Mouse (Mus musculus) adrenal gland, adult 8-10 months (tissue): ENCODE measurements around the gene Fam117a. TPM values are rescaled to one million over a fixed set of nuclear protein-coding genes. Genes with fewer than 3 reads are reported as not detected.

Experiments
- DNase-seq: peaks from one replicate; pipeline ENCODE4 v3.0.0; 2022
- total RNA-seq, 4 experiments: library from RNA; stranded (reverse); gene quantifications; 2 replicates each; pipeline ENCODE4 v1.2.4; 2022

The Fam117a gene
- total RNA-seq, 4 experiments from 2014 or later, result 14.7 to 21.4 (median 18.0) TPM

DNA sequence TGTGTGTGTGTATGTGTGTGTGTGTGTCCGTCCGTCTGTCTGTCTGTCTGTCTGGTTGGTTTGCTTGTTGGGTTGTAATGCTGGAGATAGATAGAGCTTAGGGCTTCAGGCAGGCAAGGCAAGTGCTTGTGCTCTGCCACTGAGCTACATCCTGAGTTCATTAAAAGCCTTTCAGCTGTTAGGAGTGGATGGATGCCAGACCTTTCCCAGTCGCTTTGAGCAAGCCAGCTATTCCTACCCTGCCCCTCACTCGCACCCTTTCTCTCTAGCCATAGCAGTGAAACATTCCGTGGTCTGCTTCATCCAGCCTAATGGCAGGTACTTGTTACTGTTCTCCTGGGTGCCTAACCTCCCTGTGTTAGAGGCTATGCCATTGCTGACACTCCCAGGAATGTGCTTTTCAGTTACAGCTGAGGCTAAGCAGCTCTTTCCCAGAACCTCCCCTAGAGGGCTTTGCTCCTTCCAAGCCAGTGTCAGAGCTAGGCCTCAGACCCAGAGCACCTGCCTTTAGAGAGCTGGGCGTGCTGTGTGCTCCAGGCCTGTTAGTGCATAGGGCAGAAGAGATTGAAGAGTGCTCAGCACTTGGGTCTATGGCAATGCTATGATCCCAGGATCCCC is 29.6 kb downstream of the Fam117a start:
- DNase-seq, result no peak

DNA sequence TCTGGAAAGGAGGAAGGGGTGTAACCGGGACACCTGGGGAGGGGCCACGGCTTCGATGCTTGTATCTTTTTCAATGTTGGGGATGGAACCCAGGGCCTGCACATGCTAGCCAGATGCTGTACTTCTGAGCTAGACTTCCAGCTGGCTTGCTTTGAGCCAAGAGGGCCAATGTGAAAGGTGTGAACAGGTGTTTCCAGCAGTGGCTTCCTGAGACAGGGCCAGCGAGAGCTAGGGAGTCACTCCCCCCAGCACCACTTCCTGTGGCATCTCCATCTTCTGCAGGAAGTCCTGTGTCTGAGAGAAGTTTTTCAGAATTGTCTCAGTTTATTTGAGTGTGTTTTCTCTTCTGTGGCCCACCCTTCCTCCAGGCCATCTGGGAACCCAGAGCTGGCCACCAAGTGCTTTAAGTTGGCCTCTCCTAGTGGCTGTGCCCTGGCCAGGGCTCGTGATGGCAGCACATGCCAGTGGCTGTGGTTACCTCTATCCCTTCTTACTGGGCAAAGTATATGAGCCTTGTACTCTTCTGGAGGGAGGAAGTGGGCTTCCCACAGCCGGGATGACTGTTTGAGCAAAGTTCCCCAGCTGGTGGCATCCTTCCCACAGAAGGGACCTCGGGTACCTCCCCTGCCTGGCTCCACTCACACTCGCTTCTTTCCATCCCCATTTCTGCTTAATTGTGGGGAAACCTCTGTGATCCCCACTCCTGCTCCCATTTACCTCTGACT is 30.4 kb downstream of the Fam117a start:
- no peak for DNase-seq

DNA sequence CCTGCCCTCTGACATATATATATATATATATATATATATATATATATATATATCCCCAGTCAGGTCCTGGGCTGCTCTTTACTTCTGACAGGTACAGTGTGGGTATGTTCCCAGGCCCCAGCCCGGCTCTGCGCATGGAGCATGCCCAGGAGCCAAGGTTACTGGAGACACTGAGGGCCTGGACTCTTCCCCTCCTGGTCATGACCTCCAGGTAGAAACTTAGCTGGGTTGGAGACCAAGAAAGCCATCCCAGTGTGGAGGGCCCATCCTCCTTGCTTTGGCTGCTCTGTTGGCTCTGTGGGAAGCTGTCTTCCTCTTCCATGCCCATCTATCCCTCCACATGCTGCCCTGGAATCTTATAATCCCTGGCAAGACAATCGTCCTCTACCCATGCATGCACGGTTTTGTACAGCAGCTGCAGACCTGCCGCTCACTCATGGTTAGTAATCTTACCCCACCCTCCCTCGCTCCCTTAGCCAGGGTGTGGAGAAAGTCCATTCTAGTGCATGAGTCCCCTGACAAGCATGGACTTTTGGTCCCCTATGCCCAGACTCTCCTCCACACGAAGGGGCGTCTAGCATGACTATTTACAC is 31.5 kb downstream of the Fam117a start:
- no peak for DNase-seq

DNA sequence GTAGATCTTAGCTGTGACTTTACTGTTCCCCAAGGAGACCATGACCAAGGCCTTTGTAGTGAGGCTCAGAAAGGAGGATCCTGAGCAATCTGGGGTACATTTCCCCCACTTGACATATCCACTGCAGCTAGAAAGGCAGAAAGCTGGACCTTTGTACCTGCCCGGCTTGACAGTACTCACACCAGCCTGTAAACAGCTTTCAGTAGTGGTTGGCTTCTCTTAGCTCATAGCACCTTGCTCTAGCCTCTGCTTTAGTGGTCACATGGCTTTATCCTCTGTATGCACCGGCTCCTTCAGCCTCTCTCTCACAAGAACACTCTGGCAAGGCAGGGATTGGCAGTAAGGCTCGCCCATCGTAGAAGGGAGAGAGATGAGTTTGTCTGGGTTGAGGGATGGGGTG is 32.1 kb downstream of the Fam117a start:
- no peak for DNase-seq

DNA sequence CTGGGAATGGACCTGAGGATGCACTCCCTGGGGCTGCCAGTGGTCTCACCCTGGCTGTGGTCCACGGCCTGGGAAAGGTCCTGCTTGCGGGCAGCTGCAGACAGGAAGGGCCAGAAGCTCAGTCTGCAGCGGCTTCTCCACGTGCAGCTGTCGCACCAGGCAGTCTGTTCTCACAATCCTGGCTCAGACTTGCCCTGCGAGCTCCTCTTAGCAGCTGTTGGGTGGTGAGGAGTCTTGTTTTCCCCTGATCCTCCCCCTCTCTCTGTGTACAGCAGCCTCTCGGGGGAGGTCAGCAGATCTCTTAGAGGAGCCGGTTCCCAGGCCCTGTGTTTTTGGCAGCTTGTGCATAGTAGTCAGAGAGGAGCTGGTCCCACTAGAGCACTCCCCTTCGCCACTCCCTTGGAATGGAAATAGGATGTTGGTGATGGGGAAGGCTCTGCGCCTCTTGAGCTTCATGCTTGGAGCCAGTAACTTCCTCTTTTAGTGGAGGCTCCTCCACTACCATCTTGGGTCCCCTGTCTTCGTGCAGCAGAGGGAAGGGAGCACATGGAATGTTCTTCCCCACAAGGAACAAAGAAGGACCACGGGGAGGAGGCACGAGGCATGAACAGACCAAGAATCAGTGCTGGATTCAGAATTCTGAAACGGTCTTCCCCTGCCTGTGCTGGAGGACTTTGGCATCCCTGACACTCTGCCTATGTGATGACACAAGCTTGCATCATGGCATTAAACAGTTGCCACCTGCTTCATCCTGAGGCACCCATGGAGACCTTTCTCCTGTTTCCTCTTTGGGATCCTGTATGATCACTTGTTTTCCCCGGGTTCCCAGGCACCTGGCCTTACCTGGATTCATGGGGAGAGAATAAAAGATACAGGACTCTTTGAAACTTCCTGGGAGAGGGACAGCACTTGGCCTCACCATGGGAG is 33.4 kb downstream of the Fam117a start:
- no peak for DNase-seq

DNA sequence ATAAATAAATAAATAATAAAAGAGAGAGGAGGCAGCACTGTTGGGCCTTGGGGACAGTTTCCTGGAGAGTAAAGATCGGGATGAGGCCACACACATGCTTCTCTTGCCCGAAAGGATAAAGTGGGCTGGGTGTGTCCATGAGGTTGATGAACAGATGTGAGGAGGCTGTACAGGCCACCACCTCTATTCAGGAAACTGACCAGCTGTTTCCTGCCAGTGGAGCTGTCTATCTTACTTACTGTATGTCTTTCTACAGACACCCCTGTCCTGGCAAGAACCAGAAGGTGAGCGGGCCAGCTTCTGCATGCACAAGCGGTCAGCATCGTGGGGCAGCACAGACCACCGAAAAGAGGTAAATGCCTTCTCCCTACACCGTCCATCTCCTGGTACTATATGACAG is 34.4 kb downstream of the Fam117a start:
- no peak for DNase-seq

DNA sequence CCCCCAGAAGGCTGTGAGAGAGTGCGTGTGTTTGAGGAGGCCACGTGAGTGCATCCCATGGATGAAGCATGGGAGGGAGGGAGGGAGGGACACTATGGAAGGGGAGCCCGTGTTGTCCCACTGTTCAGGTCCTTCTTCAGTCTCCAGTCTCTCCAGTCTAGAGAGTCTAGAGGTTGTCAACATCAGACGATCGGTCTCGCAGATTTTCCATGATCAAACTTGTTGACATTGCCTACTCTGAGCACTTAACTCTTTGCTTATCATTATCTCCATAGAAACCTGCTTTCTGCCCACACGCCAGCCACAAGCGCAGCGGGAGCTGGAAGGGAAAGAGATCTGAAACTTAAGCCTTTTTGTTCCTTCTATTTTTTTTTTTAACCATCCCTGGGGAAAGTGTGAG is 42.1 kb downstream of the Fam117a start:
- DNase-seq, result no peak

DNA sequence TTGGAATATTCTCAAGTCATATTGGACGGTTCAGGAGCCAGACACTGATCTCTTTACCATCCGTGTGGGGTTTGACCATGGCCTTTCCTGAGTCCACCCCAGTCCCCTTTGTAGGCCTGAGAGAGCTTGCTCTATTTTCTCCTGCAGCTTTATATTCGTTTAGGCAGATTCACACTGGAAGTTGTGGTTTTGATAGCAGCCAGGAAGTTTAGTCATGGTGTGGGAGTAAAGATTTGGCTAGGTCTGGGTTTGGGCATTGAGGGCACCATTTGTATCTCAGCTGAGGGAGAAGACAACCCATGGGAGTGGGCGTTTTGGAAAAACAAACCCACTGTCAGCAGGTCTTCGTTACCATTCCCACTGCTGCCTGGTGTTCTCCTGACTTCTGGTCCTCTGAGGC is 42.7 kb downstream of the Fam117a start:
- DNase-seq, result no peak

DNA sequence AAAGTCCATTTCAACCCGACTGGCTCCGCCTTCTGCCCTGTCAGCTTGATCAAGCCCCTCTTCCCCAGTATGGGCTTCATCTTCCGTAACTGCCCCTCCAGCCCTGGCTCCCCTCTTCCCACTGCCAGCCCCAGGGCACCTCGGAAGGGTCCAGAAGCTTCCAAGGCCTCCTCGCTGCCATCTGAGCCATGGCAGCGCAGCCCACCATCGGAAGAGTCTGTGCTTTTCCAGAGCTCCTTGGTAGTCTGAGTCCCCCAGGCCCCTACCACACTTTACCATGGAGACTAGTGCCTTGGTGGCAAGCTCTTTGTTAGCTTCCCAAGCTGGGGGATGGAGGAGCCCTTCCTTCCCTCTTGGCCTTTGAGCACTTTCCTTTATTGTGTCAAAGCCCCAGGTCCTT is 43.9 kb downstream of the Fam117a start:
- no peak for DNase-seq

DNA sequence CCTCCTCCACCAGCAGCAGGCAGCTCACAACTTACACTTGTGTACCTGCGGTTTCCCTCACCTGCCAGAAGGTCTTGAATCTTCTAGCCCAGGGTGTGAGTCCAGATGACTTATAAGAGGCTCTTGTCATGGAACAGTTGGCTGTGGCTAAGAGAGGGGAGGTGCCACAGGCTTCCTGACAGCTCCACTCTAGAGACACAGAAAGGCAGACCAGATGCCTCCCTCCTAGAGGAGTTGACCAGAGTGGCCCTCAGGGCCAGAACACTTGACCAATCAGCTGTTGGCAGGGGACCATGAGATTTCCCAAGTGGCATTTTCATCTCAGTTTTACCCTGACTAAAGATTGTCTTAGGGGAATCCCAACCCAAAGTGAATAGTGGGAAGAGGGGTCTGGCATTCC is 44.3 kb downstream of the Fam117a start:
- DNase-seq, result no peak

DNA sequence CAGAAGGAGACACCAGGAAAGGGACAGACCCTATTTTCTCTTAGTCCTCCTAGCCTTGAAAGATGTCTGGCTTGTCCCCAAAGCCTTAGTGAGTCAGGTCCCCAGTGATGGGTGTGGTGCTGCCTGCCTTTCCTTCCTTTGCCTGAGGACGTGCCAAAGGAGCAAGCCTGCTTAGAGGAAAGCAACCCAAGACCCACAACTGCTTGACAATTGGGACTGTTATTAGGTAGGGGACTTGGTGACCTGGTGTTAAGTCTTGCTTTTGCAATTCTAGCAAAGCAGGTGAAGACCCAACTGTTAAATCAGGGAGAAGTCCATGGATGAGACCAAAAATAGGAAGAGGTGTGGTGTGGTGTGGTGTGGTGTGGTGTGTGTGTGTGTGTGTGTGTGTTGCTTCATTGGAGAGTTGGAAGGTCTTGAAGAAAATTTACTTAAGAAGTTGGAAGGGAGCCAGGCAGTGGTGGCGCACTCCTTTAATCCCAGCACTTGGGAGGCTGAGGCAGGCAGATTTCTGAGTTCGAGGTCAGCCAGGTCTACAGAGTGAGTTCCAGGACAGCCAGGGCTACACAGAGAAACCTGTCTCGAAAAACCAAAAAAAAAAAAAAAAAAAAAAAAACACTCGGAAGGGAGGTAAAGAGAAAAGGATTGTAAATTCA is 46.6 kb downstream of the Fam117a start:
- DNase-seq, result no peak

DNA sequence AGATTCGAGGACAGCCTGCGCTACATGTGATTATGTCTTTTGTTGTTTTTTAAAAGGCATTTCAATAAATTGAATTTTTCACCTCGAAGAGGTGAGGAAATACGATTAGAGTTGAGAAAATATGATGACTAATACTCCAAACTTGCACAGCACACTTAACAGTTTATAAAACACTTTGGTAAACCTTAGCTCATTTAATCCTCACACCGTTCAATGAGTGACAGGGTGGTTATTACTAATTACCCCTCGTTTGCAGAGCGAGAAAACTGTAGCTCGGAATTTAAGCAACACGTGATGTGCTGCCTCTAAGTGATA is 47.1 kb downstream of the Fam117a start:
- no peak for DNase-seq

DNA sequence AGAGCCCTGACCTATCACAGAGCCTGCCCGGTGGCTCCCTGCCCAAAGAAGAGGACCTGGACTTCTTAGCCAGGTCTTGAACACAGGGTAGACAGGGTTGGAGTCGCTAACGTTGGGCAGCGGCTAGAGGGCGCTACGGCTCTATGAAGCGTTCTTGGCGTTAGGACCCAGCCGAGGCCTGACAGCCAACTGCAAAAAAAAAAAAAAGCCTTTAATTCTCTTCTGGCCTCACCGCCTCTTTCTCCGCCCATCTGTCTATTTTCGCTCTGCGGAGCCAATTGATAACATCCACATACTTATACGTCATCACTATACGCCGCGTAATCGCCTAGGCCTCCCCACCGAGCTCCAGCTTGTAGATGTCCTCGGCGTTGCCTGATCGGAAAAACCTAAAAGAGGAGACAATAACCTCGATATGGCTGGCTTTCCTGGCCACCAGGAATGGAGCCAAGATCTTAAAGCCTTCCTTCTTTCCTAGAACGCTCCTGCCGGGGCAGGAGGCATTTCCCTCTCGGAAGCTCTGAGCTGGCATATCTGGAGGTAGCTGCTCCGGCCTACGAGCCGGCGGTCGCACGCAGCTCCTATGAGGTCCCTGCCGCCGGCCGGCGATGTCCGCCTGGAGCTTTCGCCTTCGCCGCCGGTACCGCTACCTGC is 47.6 kb downstream of the Fam117a start, which contains the start of gene Slc35b1:
Slc35b1 (plus strand) TSS at position 374 of the 654 bp plus-strand sequence.
- peak; percentile 95 for DNase-seq

DNA sequence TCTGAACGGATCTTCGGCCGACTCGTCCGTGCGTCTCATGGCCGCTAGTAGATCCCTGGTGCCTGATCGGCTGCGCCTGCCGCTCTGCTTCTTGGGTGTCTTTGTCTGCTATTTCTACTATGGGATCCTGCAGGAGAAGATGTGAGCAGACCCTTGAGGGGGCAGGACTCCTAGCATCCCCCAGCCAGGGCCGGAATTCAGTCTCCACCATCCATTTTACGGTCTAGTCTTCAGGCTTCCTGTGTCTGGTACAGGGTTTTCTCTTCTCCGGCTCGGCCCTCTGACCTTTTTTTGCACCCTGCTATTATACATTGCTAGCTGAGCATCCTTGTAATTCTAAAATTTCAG is 48.1 kb downstream of the Fam117a start:
- DNase-seq, result no peak

DNA sequence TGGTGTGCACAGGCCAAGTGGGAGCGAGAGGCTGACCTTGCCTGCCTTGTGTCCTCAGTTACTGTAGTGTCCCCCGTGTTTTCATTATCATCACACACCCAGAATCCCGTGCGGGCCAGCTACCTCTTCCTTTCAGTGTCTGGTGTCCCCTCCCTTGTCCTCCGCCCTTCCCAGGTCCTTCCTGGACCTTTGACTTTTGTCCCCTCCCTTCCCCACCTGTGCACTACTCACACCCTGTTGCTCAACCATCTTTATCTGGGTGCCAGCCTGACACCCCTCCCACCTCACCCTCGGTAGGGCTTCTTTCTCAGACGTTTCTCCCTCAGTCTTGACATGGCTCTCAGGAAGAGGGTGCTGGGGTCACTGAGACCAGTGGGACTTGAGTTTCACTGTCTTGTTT is 50.5 kb downstream of the Fam117a start:
- no peak for DNase-seq

DNA sequence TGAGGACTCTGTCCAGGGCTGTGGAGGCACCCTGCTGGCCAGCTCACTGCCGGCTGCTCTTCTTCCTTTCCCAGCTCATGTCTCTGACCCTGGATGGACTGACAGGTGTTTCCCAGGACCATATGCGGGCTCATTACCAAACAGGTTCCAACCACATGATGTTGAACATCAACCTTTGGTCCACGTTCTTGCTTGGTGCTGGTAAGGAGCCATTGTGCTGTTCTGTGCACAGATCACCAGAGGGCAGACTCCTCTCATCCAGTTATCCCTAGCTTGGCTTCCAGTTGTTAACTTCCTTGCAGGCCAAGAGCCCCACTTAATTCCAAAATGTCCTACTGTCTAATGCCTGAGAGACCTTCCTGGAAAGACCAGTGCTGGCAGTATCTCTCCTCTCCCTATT is 52.2 kb downstream of the Fam117a start:
- DNase-seq, result no peak

DNA sequence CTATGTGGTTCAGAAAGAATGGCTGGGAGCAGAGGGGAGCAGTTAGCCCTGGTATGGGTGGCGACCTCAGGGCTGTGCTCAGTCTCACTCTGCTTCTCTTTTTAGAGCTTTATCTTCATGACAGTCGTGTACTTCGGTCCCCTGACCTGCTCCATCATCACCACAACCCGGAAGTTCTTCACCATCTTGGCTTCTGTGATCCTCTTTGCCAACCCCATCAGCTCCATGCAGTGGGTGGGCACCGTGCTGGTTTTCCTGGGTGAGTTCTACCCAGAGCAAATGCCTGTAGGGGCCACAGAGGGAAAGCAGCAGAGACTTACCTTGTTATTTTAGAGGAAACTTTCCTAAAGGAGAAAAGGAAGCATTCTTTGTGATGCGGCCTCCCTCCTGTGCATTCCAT is 53.6 kb downstream of the Fam117a start:
- no peak for DNase-seq

DNA sequence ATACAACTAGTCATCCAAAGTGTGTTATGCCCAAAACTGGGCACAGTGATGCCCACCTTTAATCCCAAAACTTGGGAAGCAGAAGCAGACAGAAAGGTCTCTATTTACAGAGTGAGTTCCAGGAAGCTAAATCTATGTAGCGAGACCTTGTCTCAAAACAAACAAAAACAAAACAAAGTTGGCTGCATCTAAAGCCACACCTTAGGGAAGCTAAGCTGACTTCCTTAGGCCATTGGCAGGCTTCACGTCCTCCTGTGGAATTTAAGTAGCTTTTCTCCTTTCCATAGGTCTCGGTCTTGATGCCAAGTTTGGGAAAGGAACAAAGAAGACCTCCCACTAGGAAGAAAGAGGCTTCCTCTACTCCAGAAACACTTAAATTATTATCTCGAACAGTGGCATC is 54.4 kb downstream of the Fam117a start:
- no peak for DNase-seq

DNA sequence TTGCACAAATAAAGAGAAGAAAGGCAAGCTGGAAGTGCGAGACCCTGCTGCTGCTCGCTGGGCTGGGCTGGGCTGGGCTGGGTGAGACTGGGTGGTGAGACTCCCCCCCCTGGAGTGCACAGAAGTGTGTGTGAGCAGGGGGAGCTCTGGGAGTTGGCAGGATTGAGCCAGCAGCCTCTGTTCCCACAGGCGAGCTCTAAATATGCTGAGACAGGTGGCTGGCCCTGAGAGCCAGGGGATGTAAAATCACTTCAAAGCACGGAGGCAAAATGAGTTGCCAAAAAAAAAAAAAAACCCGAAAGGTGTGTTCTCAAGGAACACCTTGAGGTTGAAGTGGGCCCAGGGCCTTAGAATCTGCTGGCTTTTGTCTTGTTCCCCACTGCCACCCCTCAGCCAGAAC is 54.9 kb downstream of the Fam117a start:
- DNase-seq, result no peak

DNA sequence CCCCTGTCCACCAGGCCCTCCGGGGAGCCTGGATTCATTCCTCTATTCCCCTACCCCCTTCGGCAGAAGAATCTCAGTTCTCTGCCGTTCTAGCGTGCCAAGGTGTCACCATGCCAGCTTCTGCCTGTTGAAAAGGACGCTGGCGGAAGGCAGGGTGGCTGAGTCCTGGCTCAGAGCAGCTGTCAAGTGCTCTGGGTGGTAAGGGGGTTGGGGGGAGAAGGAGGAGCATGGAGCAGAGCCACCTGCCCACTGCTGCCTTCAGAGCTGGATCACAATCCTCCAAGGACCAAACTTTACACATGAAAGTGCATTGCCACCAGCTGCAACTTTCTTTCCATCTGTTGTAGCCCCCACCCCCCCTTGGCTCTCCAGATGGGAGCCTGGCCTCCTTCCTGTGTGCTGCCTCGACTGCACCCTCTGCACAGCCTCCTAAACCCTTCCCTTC is 55.4 kb downstream of the Fam117a start:
- DNase-seq, result no peak

DNA sequence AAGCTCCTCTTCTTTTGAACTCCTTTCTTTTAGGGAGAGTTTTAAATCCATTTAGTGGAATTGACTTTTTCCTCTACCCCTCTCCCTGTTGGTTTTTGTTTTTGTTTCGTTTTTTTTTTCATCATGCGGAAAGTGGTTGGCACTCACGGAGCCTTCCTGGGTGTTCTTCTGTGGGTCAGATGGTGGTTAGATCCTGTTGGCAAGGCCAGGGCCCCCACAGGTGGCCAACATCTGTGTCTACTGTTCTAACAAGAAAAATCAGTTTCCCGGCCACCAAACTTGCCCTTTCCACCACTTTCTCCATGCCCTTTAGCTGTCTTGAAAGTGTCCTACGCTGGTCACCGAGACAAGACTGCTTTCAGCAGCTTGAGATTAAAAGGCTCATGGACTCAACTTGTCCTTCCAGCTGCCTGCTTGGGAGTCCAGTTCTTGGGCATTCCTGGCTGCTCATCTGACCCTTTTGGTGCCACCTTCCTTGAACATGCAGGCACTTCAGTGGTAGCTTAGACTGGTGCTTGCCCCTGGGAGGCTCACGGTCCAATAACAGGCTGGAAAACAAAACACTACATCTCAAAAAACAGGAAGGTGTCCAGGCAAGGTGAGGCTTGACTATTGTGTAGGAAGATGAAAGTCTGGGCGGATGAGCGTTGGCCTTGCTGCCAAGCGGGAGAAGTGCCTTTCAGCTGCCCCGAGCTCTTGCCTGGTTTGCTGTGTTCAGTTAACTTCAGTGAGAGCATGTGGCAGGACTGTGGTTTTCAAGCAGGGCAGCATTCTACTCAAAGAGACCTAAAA is 56.1 kb downstream of the Fam117a start:
- DNase-seq, result no peak
